Mouse (Mus musculus) NIH3T3 (cell line): ENCODE data around the gene Kank1.

Experiments used
- DNase-seq: peaks from one replicate; pipeline ENCODE4 v3.0.0-alpha.2; 2012; ENCODE audit warnings: low read depth

The Kank1 gene

DNA sequence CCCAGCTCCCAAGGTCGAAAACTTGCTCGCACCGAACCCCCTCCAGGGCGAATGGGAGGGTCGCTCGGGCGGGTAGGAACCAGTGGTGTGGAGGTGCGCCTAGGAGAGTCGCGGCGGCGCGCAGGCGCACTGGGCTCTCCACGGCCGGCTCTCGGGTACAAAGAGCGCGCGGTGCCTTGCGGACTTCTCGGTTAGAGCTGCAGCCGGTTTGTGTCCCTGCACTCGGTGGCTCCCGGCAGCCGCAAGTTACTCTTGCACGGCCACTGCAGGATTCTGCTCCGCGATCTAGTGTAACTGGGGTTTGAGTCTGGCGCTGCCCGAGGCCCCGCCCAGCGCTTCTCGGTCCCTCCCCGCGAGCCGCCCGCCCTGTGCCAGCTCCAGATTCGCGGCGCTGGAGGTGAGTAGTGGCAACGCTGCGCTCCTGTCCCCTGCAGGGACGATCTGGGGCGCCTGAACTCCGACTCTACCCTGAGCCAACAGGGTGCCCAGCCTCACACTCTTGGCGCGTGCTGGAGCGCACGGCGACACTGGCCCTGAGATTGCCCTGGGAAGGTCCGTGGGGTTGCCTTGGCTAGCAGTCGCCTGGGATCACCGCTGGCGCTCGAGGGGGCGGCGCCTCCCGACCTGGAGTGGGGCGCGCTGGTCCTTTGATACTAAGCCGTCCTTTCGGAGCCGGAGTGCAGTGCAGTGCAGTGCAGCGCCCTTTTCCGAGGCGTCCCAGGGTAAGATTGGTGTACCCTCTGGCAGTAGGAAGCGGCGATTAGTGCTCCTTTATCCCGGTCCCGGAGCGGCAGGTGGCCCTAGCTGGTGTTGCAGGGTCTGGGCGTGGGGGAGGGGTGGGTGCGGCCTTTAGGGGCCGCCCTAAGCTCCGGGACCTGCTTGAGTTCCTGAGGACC is at the start of gene Kank1:
Kank1 (plus strand) TSS at position 380 of the 896 bp plus-strand sequence.
- DNase-seq: no peak

DNA sequence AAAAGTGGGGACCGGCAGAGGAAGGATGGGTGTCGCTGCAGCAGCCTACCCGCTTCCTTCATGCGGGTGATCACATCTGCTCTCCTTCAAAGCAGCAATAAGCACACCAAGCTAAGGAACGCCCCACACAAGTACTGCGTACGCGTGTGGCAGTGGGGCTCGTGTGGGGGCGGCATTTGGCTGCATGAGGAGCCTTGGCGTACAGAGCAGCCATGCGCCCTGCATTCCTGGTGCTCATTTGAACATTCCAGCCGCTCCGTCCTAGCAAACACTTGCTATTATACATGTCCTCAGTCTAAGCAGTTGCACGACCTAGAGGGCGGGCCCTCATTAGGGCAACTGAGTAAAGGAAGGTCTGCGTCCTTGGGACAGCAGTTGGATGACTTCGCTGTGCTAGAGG is 49.1 kb upstream of the Kank1 start:
- no peak for DNase-seq

DNA sequence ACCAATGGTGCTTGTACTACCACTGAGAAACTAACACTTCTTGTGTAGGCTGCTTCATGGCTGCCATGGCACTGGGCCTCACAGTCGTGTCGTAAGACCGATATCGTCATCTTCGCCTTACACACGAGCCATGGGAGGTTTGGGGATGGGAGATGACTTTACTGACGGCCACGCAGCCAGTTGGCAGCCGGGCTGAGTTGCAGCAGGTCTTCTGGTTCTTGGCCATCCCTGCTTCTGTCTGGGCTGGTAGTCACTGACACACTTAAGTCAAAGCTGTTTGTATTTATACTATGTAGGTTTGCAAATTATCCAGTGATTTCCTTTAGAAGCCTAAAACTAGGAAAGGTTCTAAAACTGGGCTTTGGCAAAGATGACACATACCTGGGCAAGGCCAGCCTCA is 43.0 kb upstream of the Kank1 start:
- no peak for DNase-seq

DNA sequence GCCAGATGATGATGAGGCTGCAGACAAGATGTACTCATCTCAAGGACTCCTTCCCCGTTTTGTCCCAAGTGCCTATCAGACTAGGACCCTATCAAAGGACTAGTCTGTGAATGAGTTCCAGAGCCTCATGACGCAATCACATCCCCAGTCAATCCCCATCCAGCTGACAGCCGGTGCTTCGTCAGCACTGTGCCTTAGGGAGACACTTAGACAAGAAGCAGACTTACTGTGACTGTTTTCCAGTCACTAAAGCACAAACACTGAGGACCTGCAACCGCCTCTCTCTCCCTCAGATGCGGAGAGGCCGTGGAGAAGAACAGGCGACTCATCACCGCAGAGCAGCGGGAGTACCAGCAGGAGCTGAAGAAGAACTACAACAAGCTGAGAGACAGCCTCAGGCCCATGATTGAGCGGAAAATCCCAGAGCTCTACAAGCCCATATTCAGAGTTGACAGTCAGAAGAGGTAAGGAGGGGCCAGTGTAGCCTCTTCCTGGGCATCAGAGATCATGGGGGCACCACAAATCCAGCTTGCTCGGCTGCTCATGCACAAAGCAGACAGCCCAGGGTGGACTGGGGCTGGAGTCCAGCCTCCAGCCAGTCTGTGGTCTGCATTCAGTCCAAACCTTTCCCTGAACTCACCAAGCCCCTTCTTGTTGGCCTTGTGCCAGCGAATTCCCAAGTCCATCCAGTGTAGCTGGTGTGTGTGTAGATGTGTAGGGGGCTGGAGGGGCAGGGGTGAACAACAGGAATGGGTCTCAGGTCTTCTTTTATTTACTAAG is 36.5 kb upstream of the Kank1 start:
- peak; percentile 45 for DNase-seq

- no peak for DNase-seq
Measured at GRCm38 (mm10) chr19:25203077-25203476, 33.7 kb upstream of the Kank1 start.

- no peak for DNase-seq
Measured at GRCm38 (mm10) chr19:25206969-25207368, 29.8 kb upstream of the Kank1 start.

DNA sequence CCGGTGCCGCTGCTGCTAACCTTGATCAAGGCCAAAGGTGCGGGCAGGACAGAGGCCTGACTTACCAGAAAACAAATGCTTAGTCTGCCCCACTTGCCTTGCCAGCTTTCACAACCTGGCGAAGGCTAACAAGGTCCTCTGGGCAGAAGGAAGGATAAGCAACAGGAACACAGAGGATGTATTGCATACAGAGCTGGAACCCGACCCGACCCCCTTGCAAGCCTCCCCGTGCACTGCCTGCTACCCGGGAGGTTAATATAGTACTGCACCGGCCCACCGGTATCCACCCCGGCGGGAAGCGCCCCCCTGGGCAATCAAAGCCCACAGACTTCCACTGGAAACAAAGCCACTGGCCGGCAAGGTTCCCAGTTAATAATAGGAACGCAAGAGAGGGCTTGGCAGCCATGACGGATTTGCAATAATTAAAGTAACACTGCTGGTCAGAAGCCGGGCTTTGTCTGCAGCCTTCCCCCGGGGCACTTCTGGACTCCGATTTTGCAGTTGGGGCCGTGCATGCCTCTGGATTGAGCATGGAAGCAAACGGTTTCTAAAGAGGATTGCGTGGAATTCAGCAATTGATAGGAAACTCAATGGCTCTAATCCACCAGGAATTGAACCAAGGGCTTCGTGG is 28.9 kb upstream of the Kank1 start:
- no peak for DNase-seq

GRCm38 (mm10) chr19:25208596-25209110 is 28.1 kb upstream of the Kank1 start:
- DNase-seq: no peak

GRCm38 (mm10) chr19:25220611-25221010 is 16.2 kb upstream of the Kank1 start:
- peak; percentile 40 for DNase-seq

GRCm38 (mm10) chr19:25221964-25222640 is 14.7 kb upstream of the Kank1 start:
- no peak for DNase-seq

- DNase-seq: peak; percentile 54
Measured at GRCm38 (mm10) chr19:25230058-25230974, 6.5 kb upstream of the Kank1 start.

DNA sequence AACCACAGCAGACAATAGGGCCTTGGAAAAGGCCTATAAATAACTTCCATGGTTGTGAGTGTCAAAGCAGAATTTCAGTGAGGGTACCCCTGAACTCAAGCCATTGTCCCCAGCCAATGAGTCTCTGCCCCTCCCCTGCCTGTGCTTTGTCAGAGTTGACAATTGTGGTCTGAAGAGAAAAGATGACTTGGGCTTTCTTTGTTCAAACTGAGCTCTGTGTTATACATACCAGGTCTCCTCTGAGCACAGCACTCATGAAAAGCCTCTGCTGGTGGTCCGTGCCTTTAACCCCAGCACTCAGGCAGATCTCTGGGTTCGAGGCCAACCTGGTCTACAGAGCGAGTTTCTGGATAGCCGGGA is 5.8 kb upstream of the Kank1 start:
- no peak for DNase-seq

DNA sequence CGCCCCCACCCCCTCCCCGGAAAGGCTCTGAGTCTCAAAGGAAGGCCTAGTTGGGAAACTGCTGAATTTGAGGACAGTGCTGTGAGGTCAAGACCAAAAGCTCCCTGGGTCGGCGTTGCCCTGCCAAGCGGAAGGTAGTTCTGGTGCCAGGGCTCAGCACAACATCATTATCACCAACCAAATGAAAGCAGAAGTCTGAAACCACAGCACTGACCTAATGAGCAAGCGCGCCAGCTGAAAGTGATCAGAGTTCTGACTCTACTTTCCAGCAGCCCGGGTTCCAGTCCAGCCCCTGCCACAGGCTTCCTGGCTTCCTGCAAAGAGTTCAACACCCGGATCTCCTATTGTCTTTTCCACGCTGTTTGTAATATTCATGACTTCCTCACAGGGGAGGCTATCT is 4.7 kb upstream of the Kank1 start:
- no peak for DNase-seq

DNA sequence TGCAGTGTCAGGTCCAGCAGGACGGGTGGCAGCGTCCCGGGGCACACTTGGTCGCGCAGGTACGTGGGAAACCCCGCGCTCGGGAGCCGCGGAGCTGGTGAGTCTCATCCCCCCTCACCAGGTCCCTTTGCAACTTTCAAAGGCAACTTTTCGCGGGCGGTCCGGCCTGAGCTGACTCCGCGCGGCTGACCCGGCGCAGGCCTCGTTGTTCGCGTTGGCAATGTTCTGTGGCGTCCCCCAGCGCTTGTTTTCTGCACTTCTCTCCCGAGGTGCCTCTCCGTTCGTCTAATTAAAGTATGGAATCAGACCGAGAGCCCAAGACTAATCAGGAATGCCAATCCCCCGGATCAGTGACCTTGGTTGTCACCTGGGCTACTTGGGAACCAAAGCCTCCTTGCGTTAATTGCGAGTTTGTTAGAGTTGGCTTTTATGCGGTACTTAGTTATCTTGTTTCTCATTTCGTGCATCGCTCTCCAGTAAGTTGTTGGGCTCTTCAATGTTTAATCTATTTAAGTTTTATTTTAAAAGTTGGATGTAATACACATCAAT is 791 bp downstream of the Kank1 start:
- no peak for DNase-seq

- no peak for DNase-seq
Measured at GRCm38 (mm10) chr19:25238121-25238520, 1.3 kb downstream of the Kank1 start.

DNA sequence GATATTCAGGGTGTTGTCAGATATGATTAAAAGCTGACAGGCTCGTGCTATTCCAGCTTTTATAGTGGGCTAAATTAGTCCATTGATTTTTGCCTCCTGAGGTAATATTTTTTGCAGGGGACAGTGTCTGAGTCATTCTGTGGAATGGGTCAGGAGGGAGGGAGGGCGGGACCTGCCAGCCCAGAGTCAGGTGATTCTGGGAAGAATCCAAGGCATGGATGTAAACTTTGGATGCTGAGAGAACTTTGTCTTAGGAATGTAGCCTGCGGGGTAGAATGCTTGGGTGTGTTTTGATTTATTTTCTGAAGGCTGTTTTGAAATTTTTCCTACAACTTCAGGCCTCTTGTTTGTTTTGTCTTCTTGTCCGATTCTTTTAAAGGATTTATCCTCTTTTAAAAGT is 6.8 kb downstream of the Kank1 start:
- peak; percentile 86 for DNase-seq

- DNase-seq: no peak
Measured at GRCm38 (mm10) chr19:25246062-25246461, 9.3 kb downstream of the Kank1 start.

DNA sequence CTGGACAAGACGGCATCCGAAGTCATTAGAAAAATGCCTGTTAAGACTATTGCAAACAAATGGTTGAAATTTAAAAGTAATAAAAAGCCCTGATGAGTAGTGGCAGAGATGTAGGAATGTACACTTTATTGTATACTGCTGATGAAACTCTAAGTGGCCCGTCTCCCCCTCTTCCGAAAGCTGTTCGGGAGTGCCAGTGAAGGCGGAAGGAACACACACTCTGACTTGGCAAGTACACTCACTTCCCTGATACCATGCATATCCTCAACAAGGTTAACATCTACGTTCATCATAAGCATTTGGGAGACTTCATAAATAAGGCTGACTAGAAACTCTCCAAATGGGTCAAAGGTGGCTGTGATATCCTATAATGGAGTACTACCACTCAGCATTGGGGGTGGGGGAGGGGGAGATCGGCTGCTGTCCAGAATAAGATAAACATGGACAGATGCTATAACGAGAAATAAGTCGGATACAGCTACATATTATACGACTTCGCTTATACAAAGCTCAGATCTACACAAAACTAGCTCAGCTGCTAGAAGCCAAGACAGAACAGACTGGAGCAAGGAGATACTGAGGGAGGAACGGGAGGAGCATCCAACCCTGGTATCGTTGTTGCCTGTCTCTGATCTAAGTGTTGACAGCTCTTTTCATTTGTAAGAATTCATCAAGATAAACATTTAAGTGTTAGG is 11.2 kb downstream of the Kank1 start:
- DNase-seq: no peak

- no peak for DNase-seq
Measured at GRCm38 (mm10) chr19:25249230-25249629, 12.5 kb downstream of the Kank1 start.

DNA sequence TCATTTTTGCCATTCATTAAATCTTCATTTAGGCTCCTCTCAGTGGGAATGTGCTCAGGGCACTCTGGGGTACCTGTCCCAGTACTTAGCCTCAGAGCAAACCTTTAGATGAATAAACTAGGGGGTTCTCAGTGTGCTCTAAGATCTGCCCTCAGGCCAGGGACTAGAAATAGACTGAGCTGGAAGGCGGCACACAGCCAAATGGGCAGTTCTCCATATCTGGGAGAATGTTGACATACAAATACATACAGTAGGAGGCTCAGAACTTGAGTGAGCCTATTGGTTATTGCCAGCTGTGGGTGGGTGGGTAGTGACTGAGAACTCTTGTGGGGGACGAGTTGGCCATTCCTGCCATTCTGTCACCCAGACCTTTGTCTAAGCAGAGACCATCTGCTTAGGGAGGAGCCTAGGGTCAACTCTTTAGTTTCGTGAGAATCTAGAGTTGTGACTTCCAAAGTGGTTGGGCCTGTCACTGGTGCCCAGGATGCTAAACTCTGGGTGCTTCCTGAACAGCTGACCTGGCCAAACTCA is 14.9 kb downstream of the Kank1 start:
- DNase-seq: peak; percentile 82
